Mouse (Mus musculus): ENCODE measurements around the gene Col19a1.
"Not testable (repeated sequence)": the region's sequence is repeated elsewhere in the genome, so short reads cannot be mapped to it uniquely, and the experiment has no call there.

Col19a1 gene

GRCm38 (mm10) chr1:24587141-24587541, at the start of gene Col19a1:
Col19a1 (minus strand) TSS chr1:24587472.
- DNase-seq (ENCODE audit: low read depth, low spot score), result no peak

GRCm38 (mm10) chr1:24633553-24634132, 46.4 kb upstream of the Col19a1 start:
- DNase-seq (ENCODE audit: low read depth, low spot score), result peak; percentile 7

GRCm38 (mm10) chr1:24612556-24612955, 25.3 kb upstream of the Col19a1 start:
- not testable (repeated sequence) for DNase-seq (ENCODE audit: low read depth, low spot score)

DNA sequence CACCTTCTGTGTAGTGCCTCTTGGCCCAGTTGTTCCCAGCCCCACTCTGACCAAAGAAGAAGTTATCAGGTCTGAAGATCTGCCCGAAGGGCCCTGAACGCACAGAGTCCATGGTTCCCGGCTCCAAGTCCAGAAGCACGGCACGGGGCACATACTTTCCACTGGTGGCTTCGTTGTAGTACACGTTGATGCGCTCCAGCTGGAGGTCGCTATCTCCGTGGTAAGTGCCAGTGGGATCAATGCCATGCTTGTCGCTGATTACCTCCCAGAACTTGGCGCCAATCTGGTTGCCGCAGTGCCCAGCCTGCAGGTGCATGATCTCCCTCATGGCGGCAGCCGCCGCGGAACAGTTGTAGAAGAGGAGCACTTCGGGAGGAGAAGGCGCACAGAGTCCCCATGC, 7.8 kb upstream of the Col19a1 start:
- no peak for DNase-seq (ENCODE audit: low read depth, low spot score)

DNA sequence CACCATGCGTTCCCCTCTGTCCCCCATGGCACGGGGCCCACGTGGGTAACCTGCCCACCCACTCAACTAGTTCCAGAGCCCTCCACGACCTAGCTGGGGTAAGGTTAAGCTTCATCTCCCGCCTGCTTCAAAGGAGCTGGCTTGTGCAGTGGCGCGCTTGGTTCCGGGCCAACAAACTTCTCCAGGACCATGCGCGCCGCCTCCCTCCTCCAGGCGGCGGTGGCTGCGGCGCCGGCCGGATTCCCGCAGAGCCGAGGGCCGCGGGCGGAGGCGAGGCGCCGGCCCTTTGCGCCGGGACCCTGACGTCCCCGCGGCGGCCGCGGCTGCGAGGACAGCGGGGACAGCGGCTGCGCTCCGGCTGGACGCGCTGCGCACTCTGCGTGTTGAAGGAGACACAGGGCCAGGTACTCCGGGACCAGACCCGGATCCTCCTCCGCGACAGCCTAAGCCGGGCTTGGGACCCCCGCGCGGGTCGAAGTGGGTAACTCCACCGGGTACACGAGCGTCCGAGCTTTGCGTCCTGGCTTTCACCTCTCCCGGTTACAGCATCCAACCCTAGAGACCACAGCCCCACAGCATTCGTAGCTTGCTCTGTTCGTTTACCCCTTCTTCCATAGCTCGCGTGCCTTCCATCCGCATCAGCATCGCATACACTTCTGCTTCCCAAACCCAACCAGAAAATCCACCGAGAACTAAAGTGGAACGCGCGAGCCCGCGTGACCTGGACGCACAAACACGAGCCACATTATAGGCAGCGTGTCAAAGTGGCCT, 717 bp downstream of the Col19a1 start:
- DNase-seq (ENCODE audit: low read depth, low spot score), result no peak

DNA sequence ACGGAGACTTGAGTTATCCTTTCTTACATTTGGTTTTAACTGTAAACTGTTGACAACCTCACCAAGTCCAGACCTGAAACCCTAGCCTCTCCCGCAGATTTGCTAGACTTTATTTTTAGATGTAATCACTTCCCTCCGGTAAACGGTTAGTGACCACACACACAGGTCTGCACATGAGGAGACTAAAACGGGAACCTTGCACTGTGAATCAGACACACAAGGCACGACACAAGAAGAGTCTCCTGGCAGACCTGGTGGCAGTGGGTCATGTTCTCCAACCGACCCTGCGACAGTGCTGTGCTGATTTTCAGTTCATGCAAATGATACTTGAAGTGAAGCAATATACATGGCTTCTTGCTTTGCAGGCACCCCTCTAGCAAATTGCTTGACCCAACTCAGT, 14.7 kb downstream of the Col19a1 start:
- no peak for DNase-seq (ENCODE audit: low read depth, low spot score)

DNA sequence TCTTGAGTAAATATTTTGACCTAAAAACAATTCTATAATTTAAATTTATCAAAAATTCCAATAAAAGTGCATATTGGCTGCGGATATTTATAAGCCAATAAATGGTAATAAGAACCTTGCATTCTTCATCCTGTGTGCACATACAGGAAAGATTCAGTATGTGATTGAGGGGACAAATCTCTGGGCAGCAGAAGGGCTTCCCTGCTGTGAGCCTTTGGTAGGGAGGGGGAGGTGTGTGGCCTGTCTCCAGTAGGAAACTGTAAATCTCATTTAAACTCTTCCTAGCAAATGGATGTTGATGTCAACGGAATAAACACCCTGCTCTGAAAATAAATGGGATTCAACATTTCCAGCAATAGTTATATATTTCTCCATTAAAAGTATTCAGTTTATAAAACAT, 23.2 kb downstream of the Col19a1 start:
- no peak for DNase-seq (ENCODE audit: low read depth, low spot score)

- DNase-seq (ENCODE audit: low read depth, low spot score), result no peak
Measured at GRCm38 (mm10) chr1:24558005-24558404, 29.3 kb downstream of the Col19a1 start.

DNA sequence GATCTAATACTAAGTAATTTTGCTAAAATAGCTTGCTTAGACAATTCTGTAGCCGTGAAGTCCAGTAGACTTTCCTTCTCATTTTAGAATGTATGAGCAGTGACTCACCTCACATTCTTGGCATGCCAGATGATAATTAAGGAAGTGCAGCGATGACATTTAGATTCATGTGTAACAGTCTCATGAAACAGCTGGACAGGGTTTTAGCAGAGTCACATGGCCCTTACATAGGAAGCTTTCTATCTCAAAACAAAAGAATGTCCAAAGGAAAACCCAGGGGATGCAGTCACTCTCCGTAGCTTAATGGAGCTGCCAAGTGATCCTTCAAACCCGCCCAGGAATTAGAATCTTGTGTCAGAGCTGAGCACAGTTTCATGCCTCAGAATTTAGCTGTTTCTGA, 33.8 kb downstream of the Col19a1 start:
- DNase-seq (ENCODE audit: low read depth, low spot score), result no peak

DNA sequence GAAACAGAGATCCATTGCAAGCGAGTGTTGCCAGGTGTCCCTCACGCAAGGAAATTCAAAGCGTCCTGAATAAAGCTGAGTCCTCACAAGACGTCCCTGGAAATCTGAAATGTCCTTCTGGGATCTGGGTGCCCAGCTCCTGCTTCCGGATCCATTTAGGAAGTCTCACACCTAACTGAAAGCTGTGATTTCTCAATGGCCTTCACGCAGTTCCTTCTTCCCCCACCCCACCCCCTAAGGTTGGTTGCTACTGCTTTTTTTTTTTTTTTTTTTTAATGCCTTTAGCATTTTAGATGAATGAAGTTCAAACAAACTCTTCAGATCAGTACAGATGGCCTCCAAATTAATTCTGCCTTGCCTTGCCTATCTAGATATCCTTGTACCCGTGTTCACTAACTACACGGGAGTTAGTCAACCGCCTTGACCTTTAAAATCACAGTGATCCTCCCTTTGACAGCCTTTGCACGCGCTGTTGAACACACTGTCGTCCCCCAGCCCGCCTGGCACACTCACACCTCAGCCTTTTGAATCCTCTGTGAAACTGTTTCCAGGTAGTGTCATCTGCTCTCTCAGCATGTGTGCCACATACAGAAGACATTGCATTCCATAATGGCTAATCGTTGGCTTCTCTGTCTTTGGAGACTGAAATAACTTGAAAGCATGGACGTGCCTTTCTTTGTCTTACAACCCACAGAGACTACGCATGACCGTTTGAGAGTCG, 36.6 kb downstream of the Col19a1 start:
- DNase-seq (ENCODE audit: low read depth, low spot score), result no peak

- no peak for DNase-seq (ENCODE audit: low read depth, low spot score)
Measured at GRCm38 (mm10) chr1:24550031-24550430, 37.2 kb downstream of the Col19a1 start.

DNA sequence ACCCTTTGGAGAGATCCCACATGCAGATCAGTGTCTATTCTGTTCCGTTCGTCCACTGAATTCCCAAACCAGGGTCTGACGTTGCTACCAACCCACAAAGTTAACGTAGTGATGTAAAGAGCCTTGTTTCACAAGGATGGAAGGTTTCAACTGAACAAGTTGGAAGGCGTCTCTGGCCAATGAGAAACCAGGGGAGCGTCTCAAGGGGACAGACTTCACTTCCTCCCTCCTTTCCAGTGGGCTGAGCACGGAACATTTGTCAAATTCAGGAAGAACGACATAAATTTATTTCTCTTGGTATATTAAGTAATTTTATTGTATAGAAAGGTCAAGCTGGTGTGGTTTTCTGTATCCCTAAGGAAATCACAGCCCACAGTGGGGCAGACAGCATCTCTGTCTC, 38.2 kb downstream of the Col19a1 start:
- no peak for DNase-seq (ENCODE audit: low read depth, low spot score)

GRCm38 (mm10) chr1:24547574-24547973, 39.7 kb downstream of the Col19a1 start:
- no peak for DNase-seq (ENCODE audit: low read depth, low spot score)

DNA sequence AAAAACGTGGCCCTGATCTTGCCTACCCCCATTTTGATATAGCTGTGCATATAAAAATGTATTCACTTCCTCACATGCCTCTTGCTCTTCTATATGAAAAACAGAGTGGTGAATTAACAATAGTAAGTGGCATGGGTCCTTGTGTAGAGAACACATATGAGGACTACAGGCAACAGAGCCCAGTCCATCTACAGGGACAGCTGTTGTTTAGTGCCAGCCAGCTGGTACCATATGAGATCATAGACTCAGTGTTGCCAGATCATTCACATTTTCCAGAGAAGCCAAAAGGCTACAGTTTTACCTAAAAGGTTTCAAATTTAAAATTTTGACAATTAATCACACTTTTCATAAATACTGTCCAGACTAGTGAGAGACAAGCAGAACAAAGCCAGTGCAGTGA, 47.4 kb downstream of the Col19a1 start:
- DNase-seq (ENCODE audit: low read depth, low spot score), result no peak

DNA sequence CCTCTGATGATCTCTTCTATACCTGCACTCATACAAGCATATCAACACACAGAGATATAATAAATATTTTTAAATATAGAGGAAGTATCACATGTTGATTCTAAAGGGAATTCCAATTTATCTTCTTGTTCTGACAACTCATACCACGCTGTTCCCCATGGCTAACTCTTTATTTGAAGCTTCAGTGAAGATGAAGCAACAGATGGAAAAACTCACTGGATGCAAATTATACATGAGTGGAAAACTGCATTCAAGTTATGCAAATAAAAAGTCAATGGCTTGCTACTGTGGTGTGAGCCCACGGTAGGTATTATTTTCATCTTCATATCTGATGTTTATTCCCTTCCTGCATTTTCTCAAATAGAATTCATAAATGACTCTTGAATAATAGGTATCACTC, 60.1 kb downstream of the Col19a1 start:
- no peak for DNase-seq (ENCODE audit: low read depth, low spot score)

GRCm38 (mm10) chr1:24517462-24517861, 69.8 kb downstream of the Col19a1 start:
- DNase-seq (ENCODE audit: low read depth, low spot score), result no peak

GRCm38 (mm10) chr1:24515341-24515740, 71.9 kb downstream of the Col19a1 start:
- DNase-seq (ENCODE audit: low read depth, low spot score), result no peak

DNA sequence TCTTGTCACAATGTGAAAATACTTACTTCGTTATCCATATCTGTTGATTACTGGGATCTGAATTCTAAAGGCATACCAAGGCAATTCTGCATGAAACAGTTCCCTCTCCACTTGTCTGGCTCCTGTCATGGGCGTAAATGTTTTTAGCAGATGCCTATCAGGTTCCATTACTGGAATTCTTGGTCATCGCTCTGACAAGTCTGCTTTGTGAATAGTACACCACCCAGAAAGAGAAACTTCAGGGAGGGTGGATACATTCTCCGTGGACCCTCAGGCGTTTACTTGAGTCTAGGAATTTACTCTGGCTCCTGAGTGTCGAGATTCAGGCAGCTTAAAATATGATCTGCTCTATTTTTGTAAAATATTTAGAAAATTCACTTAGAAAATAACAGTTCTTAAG, 75.7 kb downstream of the Col19a1 start:
- DNase-seq (ENCODE audit: low read depth, low spot score), result no peak

- DNase-seq (ENCODE audit: low read depth, low spot score), result no peak
Measured at GRCm38 (mm10) chr1:24495400-24495799, 91.9 kb downstream of the Col19a1 start.

GRCm38 (mm10) chr1:24484161-24484560, 103.1 kb downstream of the Col19a1 start:
- DNase-seq (ENCODE audit: low read depth, low spot score), result no peak

- no peak for DNase-seq (ENCODE audit: low read depth, low spot score)
Measured at GRCm38 (mm10) chr1:24471096-24471710, 116.1 kb downstream of the Col19a1 start.

DNA sequence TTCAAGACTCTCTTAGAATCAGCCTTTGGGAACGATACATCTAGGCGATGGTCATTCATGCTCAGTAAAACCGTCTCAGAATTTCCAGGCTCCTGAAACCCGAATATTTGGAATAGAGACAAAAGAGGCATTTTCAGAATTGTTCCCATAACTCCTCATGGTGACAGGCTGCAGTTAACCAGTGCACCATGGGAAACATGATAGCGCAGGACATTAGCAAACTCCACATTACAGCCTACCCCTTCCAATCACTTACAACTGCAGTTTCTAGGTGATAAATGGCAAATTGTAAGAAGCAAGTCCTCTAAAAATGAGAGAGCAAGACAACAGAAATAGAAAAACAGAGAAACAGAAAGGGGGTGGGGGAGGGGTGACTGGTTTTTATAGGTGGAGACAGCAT, 116.6 kb downstream of the Col19a1 start:
- DNase-seq (ENCODE audit: low read depth, low spot score), result no peak
